Mouse (Mus musculus): ENCODE results near the gene Haao. TPM values are rescaled to one million over a fixed set of nuclear protein-coding genes. Genes with fewer than 3 reads are reported as not detected.

Haao gene
- 0.11 and 0.16 TPM in 2 replicates for polyA plus RNA-seq (2012; rRNA removed)

DNA sequence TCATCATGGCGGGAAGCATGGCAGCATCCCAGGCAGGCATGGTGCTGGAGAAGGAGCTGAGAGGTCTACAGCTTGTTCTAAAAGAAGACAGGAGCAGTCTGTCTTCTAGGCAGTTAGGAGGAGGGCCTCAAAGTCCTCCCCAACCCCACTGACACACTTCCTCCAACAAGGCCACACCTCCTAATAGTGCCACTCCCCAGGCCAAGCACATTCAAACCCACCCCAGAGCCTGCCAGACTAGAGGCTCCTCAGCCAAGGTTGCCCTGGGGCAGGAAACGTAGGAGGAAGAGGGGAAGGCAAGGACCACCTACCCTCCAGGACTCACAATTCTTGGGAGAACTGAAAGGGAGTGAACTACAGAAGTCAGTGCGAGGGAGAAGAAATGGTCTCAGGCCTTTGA lies at the start of gene Haao:
Gene Haao (minus strand): TSS at position 149 of the 400 bp plus-strand sequence.
- DNase-seq (ENCODE audit: extremely low spot score in 1 of 2, low spot score in 1 of 2), result no peak

DNA sequence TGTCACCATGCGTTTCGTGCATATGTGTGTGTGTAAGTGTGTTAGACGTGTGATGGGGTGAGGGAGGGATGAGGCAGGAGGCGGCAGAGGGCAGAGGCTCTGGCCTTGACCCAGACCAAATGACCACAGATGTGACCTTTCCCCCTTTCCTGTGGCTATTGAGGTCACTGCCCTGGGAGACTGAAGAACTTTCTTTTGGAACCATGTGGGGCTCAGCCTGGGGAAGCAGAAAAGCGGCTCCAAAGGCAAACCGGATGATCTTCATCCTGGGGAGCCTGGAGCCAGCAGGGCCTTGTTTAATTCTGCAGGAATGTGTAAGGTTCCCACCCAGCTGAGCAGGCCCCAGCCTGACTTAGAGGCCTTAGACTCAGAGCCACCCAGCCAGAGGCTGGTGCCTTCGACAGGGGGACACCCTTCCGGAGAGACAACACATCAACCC lies 49.6 kb upstream of the Haao start:
- DNase-seq (ENCODE audit: extremely low spot score in 1 of 2, low spot score in 1 of 2), result no peak

DNA sequence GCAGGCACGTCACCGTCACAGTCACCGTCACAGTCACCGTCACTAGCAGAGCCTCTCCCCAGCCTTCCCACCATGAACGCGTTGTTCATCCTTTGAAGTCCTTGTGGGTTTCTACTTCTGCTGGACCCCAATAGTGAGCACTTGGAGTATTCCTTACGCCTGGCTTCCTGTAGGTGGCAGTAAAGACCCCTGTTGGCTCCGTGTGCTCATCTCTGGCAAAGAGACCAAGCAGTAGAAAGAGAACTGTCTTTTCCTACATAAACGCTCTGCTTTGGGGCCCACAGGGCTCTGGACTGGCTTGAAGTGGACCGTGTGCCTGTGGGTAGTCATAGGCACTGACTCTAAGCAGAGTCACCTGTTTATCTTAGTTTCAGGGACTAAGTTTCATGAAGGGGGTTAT lies 49.0 kb upstream of the Haao start:
- peak in 1 of 2 experiments; percentile 66 for DNase-seq (ENCODE audit: extremely low spot score in 1 of 2, low spot score in 1 of 2)

DNA sequence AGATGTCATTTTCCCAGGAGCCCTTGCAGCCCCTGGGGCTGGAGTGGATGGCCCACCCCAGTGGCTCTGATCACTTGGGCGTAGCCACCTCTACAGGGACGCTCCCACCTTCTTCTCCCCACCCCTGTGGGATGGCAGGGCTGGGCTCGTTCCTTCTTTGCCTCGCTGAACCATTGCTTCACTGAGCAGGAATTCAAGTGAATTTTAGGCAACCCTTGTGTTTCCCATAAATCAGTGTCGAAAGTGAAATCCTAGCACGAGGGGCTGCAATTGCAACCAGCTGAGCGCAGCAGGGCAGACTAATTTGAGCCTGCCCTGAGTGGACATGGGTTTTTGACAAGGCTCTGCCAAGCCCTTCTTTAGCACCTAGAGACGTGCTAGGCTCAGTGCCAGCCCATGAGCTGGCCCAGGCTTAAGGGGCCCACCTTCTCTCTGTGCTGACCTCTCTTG lies 47.6 kb upstream of the Haao start:
- DNase-seq (ENCODE audit: extremely low spot score in 1 of 2, low spot score in 1 of 2), result no peak

DNA sequence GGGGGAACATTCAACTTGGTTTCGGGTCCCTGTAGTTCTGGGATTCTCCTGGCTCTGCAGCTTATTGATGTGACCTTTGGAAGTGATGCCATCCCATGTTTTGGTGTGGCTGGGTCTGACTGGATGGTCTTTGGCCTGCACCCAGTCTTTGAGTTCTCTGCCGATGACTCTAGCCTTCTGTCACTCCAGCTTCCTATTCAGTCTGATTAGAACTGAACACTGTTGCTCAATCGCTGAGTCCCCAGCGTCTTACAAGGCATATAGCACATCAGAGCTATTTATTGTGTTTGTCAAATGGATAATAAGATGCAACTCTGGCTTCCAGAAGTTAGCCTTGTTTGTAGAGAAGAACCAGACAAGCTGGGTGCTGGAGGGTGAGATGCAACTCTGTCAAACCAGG lies 45.4 kb upstream of the Haao start:
- no peak for DNase-seq (ENCODE audit: extremely low spot score in 1 of 2, low spot score in 1 of 2)

DNA sequence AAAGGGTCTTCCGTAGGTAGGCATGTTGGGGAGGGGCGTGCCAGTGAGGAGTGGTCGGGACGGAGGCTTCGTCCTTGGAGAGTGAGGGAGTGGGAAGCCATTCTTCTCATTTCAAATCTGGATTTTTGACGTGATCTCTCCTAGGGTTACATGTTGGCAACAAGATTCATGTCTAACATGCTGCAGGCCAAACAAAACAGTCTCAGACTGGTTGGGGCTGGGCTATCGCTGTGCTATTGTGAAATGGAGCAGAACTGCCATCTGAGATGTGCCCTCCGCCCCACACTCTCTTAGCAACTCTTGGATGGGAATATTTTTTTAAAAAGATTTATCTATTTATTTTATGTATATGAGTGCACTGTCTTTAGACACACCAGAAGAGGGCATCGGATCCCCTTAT lies 44.1 kb upstream of the Haao start:
- DNase-seq (ENCODE audit: extremely low spot score in 1 of 2, low spot score in 1 of 2), result no peak

DNA sequence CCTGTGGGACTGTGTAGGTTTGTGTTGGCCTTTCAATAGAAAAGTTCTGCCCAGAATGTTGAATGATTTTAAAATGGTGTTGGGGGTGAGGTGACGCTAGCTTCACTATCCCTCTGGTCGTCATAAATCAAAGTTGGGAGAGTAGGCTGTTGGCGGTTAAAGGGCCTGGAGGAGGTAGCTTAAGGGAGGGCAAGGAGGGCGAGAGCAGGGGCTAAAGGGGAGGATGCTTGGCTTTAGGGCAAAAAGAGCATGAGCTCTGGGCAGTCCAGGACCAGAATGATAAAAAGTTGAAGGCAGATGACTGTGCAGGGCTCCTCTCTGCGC lies 42.6 kb upstream of the Haao start:
- DNase-seq (ENCODE audit: extremely low spot score in 1 of 2, low spot score in 1 of 2), result no peak

DNA sequence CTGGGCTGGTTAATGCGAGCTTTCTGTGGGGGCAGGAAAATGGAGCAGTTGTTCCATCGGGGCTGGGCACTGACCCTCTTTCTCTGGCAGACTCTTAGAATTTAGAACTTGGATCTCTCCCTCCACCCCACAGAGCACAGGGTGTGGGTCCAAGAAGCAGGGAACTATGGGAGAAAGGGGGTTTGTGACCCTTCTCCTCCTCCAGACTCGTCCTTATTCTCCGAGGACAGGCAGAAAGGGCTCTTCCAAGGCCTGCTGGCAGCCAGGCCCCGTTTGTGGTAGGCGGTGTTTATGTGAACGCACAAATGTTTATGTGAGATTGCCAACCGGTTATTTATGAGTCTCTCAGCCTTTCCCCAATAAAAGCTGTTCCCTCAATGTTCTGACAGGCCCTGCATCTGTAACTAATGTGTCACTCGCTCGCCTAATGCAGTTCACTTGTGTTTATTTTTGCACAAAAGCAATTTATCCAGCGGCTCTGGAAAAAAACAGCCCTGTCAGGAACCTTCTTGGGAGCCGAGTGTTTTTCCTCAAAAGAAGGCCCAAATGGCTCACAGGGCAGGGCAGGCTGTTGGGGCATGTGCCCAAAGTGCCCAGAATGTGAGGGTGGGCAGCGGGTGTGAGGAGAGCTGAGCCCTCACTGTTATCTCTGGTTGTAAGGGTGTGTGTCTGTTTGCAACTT lies 42.1 kb upstream of the Haao start:
- peak; percentile 47 to 52 for DNase-seq (ENCODE audit: extremely low spot score in 1 of 2, low spot score in 1 of 2)

DNA sequence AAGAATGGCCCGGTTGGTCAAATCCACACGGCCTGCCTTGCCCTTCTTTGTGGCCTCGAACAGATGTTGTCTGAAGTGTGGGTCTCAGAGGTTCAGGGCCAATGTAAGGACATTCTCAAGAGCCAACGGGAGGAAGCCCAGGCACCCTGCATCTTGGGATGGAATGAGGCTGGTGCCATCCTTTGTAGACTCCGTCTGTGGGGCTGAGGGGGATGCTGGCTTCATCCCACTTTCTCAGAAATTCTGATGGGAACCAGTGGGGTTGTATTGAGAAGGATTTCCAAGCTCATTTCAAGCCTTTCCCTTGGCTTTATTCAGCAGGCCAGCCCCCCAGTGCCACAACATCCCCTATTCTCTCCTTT lies 41.5 kb upstream of the Haao start:
- no peak for DNase-seq (ENCODE audit: extremely low spot score in 1 of 2, low spot score in 1 of 2)

DNA sequence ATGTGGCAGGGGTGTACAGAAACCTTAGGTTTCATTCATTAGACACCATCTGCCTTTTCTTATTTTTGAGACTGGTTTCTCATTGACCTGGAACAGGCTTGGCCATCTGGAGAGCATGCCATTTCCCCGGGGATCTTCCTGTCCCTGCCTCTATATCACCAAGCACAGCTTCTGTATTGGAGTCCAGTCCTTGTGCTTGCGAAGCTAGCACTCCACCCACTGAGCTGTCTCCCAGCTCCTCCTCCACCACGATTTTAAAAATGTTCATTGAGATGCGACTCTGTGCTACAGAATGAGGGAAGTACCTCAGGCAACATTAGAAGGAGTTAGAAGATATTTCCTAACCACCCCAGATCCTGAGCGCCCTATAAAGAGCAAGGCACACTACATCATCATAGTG lies 39.5 kb upstream of the Haao start:
- no peak for DNase-seq (ENCODE audit: extremely low spot score in 1 of 2, low spot score in 1 of 2)

DNA sequence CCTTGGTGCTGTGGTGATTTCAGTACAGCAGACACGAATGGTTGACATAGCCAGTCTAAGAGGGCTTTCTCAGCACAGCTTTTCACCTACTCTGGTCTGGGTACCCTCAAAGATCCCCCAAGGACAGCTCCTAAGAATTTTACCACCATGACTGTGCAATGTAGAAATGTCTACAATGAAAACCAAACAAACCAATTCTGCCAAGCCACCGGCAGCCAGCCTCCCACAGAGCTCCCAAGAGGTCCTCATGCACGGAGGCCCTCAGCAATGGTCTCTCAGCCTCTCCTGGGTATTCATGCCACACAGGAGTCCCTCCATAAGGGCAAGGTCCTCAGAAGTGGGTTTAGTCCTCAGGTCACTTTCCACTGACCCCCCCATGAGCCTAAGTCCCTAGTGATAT lies 38.6 kb upstream of the Haao start:
- DNase-seq (ENCODE audit: extremely low spot score in 1 of 2, low spot score in 1 of 2), result no peak

DNA sequence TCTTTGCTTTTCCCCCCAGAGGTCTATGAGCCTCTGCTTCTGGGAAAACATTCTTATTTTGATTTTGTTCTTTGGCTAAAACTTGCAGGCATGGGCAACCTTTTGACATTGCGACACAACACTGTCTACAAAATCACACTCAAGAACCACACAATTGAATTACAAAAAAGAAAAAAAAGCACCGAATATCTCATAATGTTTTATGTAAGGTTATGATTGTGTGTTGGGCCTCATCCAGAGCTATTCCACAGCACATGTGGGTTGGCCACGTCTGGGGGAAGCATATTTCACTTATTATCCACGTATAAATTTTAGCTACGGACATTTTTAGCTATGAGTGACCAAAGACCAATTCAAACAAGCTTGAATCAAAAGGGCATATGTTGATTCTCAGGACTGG lies 38.0 kb upstream of the Haao start:
- DNase-seq (ENCODE audit: extremely low spot score in 1 of 2, low spot score in 1 of 2), result no peak

DNA sequence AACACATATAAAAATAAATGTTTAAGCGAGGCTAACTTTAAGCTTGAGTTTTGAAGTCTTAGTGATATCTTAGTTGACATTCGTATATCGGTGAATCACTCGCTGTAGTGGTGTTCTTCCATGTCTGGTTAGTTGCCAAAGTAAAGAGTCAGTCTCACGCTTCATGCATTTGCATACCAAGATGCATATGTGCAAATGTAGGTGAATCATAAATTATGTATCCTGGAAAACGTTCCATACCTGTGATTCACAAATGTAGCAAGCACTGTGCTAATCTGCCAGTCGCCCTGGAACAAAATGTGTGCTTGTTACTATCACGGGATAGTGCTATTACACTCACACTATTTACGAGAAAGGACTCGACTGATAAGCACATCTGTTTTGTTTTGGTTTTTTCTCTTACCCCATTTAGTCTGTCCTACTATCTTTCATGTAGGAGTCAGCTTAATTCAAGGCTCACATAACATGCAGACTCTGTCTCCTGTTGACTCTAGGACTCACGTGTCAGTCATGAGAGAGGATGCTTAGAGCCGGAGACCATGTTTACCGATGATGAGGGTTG lies 37.3 kb upstream of the Haao start:
- DNase-seq (ENCODE audit: extremely low spot score in 1 of 2, low spot score in 1 of 2), result no peak

DNA sequence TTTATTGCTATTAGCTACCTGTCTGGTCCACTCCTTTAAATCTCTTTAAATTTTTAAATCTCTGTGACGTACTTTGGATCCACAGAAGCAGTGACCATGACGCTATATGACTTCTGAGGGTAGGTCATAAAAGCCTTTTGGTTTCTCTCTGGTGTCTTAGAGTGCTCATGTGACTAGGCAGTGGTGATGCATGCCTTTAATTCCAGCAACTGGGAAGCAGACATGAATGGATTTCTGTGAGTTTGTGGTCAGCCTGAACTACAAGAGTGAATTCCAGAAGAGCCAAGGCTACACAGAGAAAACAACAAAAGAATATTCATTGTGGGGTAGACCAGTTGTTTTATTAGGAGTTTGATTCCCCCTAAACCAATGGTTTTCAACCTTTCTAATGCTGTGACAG lies 35.0 kb upstream of the Haao start:
- no peak for DNase-seq (ENCODE audit: extremely low spot score in 1 of 2, low spot score in 1 of 2)

DNA sequence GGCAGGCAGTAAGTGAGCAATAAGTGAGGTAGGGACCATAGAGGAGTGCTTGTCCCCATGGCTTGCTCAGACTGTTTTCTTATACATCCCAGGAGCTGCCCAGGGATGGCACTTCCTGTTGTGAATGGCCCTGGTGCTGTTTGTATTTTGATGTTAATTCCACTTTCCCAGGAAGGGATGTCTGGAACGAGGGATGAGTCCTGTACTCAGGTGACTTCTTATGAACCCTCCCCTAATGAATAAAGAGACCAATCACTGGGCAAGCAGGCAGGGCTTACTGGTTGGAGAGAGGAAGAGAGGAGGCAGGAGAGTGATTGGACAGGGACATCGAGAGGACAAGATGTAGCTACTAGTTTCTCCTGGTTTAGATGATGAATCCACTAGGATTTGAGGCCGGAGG lies 33.3 kb upstream of the Haao start:
- no peak for DNase-seq (ENCODE audit: extremely low spot score in 1 of 2, low spot score in 1 of 2)

DNA sequence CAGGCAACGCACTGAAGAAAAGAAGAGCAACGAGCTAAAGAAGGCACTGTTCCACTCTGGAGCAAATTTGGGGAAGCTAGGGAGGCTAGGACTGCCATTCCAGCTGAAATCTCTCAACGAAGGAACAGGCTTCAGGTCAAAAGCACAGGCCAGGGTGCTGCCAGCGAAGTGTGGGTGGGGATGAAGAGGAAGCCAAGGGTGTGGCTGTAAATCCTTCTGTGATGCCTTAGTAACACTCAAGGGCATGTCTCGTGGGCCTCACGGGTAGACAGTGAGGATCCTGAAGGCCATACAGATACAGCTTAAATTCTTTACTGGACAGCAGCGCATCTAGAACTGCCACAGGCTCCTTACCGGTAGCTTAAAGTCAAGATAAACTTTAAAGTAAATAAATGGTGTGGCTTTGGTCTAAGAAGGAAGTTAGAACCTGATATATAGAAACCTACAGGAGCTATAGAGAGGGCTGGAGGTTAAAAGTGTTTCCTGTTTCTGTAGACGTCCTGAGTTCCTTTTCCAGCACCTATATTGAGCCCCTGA lies 32.5 kb upstream of the Haao start:
- DNase-seq (ENCODE audit: extremely low spot score in 1 of 2, low spot score in 1 of 2), result no peak

DNA sequence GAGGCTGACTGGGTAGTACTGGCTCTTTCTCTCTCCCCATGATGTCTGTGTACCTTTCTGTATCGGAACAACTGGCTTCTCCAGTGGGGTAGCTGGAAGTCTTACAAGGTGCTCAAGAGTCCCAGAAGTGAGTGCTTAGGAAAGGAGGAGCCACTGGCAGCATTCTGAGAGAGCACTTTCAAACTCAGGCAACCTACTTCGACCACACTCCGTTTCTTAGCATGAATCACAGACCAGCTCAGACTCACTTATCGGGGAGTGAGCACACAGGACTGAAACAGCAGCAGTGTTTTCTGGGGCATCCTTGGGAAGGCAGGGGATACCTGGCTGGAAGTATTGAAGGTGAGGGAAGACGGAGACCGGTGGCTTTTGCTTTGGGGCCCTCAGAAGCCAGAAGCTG lies 31.9 kb upstream of the Haao start:
- DNase-seq (ENCODE audit: extremely low spot score in 1 of 2, low spot score in 1 of 2), result no peak

DNA sequence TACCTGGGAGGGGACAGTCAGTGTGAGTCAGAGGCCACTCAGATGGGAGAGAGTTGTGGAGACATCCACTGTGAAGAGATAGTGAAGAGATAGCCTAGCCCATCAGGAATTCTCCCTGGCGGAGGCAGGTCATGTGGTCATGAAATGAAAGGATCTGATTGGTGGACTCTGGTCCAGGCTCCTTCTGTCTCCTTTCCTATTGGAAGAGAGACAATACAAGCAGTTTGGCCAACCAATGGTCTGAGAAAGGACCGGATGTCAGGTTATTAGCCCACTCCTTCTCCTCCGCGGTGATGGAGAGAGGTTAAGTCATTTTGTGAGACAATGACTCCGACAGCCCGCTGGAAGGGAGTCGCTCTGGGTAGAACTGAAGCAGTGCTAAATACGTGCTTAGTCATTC lies 26.8 kb upstream of the Haao start:
- DNase-seq (ENCODE audit: extremely low spot score in 1 of 2, low spot score in 1 of 2), result no peak

DNA sequence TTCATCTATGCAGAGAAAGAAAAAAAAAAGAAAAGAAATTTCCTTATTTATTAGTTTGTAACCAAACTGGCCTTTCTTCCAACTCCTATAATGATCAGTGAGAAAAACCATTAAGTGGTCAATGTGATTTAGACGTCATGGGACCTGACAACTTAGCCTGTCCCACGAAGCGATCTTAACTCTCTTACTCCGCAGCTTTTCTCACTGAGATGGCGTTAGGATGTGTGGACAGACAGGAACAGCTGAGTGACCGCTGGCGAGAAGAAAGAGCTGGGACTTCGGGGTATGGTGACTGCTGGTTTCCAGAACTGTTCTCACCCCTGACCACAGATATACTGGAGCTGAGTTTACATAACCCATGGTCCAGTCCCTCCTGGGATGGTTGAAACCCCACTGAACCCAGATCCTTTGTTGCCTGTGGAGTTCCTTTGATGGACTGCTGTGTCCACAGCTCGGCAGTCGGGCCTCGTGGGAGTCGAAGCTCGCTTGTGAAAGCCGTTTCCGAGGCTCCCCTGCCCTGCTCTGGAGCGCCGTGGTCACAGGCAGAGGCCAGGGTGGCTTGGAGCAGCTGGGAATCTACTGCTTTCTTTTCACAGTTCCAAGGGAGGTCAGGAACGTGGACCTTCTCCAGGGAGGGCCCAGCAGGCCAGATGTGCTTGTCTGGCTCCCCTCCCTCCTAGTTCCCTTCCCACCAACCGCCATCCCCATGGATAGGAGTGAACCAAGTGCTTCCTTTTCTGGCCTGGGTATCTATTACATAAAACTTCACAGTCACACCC lies 25.8 kb upstream of the Haao start:
- no peak for DNase-seq (ENCODE audit: extremely low spot score in 1 of 2, low spot score in 1 of 2)

DNA sequence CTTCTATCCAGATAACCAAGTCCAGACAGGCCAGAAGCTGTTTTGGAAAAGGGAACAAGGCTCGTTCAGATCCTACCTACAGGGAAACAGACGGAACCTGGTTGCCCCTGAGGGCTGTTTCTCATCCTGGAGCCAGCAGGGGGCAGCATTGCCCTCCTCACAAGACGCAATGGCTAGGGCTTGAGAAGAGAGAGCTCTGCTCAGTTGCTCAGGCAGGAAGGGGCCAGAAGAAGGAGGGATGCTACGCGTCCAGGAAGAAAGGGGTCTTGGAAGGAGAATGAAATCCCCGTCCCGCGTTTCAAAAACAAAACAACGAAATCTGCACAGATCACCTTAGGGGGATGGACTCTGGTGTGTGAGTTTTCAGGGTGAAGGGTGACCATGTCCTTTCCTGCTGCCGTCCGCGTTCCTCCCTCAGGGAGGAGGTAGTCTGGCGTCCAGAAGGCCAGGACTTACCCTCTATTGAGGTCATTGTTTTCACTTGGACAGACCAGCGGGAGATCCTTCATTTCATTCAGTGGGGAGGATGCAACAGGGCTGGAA lies 25.1 kb upstream of the Haao start:
- peak; percentile 62 to 94 for DNase-seq (ENCODE audit: extremely low spot score in 1 of 2, low spot score in 1 of 2)

DNA sequence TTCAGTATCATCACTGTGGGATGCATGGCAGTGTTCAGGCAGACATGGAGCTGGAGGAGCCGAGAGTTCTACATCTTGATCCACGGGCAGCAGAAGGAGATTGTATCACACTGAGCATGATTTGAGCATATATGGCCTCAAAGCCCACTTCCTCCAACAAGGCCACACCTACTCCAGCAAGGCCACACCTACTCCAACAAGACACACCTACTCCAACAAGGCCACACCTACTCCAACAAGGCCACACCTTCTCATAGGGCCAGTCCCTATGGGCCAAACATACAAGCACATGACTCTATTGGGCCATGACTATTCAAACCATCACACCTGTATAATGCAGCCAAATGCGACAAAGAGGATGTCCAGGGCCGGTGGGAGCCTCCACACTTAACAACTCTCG lies 23.6 kb upstream of the Haao start:
- no peak for DNase-seq (ENCODE audit: extremely low spot score in 1 of 2, low spot score in 1 of 2)

DNA sequence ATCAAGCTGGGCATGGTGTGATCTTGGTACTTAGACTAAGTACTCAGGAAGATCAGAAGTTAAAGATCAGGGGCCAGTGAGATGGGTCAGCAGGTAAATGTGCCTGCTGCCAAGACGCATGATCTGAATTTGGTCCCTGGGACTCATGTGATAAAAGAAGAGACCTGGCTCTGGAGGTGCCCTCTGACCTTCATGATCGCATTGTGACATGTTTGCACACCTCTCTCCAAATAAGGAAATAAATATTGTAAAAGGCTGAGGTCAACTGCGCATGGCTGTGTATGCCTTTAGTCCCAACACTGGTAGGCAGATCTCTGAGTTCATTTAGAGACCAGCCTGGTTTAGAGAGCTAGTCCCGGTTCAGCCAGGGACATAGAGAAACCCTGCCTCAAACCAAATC lies 22.6 kb upstream of the Haao start:
- no peak for DNase-seq (ENCODE audit: extremely low spot score in 1 of 2, low spot score in 1 of 2)

All from frontal cortex, adult 2 months (tissue).